Mouse (Mus musculus): ENCODE results near the gene Zbtb3.

Zbtb3 gene

DNA sequence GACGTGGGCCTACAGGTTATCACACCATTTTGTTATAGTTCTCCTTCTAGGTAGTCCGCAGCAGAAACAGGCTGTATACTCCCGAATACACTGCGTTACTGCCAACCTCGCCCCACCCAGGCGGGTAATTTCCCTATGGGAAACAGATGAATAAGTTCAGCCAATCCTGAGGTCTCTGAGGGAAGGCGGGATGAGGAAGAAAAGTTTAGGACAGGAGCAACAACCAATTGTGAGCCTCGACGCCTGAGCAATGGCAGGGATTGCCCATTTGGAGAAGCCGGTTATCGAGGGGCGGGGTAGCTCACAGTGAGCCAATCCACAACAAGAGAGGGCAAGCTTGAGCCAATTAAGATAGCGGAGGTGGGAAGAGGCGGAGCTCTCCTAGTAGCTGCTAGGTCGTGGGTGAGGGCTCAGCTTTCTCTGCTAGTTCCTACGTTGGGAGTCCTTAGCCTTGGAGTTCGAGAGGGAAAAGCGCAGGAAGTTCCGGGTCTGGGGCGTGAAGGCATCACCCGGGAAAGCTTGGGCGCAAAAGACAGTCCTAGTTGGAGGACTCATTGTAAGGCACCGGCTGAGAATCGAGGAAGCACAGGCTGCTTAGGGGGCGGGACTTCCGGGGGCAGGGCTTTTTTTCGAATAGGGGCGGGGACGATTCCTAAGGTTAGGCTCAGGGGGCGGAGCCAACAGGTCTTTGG is at the start of gene Zbtb3:
Gene Zbtb3 (plus strand): TSS at position 426 of the 692 bp plus-strand sequence.
- DNase-seq (ENCODE audit: low spot score in 2 of 2), result peak; percentile 81 to 94

DNA sequence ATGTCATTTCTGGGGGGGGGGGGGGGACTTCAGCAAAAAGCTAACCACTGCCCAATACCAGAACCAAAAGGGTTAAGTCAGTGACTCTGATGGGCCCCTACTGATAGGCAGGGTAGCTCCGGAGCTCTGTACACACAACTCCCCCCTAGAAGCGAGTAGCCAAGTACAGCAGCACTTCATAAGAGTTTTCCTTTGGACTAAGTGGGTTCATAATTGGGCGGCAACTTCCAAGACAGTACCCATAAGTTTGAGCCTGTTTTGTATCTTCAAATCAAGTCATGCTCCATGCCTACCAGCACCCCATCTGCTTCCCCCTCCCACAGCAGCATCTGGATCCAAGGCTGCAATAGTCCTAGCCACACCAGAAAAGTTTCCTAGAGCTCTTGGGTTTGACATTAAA is 46.7 kb upstream of the Zbtb3 start:
- DNase-seq (ENCODE audit: low spot score in 2 of 2), result no peak

DNA sequence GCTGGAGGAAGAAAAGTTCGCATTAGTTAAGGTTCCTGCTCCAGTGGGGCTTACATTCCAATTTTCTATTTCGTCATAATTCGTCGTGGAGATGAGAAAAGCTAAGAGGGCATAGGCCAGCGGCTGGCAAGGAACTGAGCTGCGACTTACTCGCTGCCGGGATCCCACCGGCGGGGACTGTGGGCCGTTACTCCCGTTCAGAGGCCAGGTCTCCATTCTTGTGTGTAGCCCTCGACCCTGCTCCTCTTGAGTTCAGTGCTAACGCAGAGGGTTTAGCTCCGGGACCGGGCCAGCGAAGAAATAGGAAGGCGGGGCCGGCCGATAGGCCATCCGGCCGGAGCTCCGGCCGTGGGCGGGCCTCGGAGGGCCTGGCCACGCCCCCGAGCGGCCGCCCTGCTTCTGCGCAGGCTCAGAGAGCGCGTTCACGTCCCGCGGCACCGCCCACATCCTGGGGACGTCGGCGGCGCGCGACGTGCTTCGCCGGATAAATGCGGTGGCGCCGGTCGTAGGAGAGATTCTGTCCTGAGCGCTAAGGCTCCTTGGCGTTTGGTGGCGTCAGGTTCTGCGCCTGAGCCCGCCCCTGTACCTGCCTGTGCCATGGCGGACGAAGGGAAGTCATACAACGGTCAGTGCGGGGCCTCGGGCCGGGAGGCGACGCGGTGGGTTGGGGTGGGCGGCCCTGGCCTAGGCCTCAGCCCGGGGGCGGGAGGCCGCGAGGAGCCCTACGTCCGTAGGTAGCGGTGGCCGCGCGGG is 45.5 kb upstream of the Zbtb3 start, which contains the start of gene Nxf1:
Gene Nxf1 (plus strand): TSS at position 439 of the 753 bp plus-strand sequence.
- DNase-seq (ENCODE audit: low spot score in 2 of 2), result peak; percentile 85

DNA sequence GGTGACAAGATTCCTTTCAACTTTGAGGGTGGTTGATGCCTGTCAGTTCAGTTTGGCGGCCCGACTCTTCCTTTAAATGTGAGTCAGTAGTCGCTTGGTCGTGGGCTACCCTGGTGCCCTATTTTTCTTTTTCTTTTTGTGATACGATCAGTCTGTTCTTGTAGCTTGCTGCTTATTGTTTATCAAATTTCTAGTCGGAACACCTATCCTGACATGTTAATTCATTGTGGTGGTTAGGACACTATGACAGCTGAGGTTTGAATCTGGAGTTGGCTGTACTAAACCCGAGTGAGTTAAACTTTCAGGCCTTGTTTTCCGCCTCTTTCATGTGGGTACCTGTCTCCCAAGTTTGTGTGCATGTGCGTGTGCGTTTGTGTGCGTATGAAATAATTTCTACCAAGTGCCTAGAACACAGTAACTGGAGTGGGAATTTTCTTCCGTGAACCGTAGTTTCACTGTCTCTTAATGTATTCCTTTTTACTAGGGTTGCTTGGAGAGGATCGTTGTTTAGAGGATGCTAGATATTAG is 44.8 kb upstream of the Zbtb3 start:
- DNase-seq (ENCODE audit: low spot score in 2 of 2), result no peak

DNA sequence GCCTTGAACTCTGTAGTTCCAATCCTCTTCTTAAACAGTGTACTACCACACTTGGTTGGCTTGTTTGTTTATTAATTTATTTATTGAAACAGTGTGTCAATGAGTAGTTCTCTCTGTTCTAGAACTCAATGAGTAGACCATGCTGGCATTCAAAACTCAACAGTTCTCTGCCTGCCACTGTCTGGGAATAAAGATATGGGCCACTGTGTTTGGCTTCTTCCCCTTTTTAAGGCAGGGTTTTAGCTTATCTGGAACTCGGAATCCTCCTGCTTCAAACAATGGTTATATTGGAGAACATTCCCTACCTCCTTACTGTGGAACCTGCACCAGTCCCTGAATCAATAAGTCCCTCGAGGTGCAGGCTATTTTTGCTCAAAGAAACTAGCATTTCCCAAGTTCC is 43.5 kb upstream of the Zbtb3 start:
- DNase-seq (ENCODE audit: low spot score in 2 of 2), result no peak

DNA sequence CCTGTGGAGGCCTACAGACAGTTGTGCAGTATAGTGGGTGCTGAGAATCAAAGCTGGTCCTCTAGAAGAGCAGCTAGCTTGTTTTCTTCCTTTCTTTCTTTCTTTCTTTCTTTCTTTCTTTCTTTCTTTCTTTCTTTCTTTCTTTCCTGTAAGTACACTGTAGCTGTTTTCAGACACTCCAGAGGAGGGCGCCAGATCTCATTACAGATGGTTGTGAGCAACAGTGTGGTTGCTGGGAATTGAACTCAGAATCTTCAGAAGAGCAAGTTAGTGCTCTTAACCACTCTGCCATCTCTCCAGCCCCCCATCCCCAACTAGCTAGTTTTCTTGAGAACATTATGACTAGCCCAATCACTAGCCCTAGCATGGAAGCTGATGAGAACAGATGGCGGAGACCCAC is 41.6 kb upstream of the Zbtb3 start:
- no peak for DNase-seq (ENCODE audit: low spot score in 2 of 2)

DNA sequence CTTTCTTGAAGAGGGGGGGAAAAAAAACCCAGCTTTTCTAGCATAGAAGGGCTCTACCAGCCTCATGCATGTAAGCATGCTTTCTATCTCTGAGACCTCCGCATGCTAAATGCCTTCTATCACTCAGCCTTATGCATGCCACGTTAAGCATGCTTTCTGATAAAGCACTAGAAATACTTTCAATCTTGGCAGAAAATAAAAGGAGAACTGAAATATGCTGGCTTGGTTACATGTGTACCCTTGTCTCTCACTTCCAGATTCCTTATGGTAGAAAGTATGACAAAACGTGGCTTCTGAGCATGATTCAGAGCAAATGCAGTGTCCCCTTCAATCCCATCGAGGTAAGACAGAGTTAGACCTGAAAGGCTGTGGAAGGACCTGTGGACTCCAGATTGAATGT is 39.1 kb upstream of the Zbtb3 start:
- no peak for DNase-seq (ENCODE audit: low spot score in 2 of 2)

DNA sequence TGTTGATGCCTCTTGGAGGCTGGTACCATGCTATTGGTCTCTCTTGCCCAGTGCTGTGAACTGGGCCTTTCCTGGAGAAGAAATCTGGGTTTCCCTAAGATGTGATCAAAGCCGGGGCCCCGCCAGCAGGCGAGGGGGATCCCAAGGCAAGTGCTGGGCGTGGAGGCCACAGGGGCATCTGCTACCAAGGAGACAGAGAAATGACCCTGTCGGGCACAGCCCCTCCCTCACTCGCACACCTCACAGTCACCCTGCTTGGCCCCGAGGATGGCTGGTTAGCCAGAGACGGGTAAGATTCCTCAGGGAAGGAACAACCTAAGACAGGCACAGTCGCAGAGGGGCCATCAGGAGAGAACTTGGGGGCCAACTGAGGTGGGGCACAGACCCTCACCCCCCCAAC is 36.8 kb upstream of the Zbtb3 start:
- no peak for DNase-seq (ENCODE audit: low spot score in 2 of 2)

DNA sequence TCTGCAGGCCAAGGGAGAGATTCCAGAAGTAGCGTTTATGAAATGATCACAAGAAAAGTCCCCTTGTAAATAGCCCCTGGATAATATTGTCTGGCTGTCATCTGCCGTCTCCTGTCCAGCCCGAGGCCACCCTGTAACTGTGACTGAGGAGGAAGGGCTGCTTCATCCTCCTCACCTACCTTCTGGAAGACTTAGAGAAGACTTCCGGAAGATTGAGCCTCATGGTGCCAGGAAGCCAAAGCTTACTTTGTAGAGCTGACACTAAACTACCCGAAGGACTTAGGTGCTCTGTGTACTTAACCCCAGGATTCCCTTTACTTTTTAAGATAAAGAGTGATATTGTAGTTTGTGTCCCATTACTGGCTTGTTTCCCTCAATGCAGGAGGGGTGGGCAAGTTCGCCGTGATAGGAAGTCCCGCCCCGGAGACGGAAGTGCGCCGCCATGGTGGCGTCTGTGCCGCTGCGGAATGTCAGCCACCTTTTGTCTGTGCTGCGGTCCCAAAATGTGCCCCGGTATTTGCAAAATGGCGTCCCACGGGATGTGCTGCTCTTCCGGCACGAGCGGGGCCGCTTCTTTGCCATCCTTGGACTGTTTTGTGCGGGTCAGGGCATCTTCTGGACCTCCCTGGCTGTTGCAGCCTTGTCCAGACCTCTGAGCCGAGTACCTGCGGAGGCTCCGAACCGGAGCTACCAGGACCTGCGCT is 31.6 kb upstream of the Zbtb3 start, which contains the start of gene Tmem223:
Gene Tmem223 (plus strand): TSS at position 430 of the 704 bp plus-strand sequence.
- peak; percentile 67 to 71 for DNase-seq (ENCODE audit: low spot score in 2 of 2)

DNA sequence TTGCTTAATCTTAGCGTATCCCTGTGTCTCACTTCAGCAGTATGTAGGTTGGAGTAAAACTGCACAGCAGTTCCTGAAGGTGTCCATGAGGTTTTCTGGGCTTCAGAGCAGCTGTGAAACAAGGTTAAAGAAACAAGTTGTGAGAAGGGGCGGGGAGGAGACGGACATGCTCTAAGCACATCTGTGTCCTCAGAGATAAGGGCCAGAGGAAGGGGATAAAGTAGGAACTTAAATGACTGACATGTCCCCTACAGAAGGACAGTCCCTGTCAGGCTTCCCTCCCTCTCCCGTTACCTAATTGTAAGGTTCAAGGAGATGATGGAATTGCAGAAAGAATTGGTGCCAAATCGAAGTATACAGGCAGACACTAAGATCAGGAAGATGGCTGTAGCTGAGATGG is 29.4 kb upstream of the Zbtb3 start:
- DNase-seq (ENCODE audit: low spot score in 2 of 2), result no peak

DNA sequence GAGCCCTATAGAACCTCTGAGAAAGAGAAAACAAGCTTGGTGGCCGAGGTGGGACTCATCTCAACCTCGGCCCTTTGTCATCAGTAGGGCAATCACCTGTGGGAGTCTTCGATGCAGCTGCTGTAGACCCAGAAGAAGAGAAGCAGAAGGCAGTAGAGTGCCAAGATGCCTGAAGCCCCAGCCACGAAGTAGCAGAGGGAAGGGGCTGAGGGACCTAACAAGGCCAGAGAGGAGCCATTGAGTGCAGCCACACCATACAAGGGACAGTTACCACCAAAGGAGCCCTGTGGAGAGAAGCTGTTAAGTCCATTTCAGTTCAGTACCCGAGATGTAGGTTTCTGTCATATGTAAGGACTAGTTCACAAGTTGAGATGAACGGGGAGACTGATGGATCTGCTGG is 28.9 kb upstream of the Zbtb3 start:
- DNase-seq (ENCODE audit: low spot score in 2 of 2), result no peak

DNA sequence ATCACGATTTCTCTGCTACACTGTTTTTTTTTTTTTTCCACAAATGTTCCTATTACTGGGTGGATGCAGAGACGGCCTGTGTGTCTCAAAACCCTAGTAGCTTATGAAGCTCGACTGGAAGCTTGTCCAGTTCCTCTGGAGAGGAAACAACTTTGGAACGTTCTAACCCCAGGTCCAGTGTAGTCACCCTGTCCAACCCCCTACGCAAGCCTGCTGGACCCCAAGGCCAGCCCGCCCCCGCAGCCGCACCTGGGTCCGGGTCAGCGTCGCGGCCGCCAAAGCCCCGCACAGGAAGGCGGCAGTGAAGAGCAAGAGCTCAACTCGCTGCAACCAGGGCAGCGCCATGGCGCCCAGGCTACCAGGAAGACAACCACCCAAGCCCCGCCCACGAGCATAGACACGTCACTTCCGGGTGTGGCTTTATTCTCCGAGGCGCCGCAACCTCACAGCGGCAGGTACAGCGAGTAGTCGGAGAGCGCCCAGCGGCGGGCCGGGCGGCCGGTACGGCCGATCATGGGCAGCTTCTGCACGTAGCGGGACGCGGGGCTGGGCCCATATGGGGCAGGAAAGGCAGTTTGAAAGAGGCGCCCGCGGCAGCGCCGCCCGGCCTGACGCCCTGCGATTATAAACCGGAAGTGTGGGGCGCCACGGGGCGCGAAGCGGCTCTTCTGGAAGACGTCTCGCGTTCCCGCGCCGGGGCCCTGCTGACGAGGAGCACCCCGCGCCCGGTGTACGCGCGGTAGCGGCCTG is 28.1 kb upstream of the Zbtb3 start, which contains the start of gene Tmem179b:
Gene Tmem179b (minus strand): TSS at position 382 of the 750 bp plus-strand sequence.
- peak; percentile 93 to 98 for DNase-seq (ENCODE audit: low spot score in 2 of 2)

DNA sequence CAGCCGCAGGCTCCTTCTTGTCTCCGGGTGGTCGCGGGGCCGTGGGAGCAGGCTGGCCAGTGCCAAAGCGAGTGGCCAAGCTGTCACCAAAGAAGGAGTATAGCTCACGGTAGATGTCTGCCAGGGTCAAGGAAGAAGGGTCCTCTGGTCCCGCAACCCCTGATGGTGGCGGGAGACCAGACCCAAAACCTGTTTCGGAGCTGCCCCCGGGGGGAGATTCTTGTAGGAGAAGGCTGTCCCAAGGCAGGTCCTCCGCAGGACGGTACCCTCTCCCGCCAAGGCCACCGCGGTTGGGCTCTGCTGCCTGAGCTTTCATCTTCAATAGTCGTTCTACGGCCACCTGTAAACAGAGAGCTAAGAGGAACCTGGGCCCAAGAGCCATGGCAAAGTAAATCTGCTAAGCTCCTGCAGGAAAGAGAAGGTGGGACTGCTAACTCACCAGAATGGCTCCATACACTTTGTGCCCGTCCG is 27.4 kb upstream of the Zbtb3 start:
- DNase-seq (ENCODE audit: low spot score in 2 of 2), result peak in 1 of 2 experiments; percentile 37

DNA sequence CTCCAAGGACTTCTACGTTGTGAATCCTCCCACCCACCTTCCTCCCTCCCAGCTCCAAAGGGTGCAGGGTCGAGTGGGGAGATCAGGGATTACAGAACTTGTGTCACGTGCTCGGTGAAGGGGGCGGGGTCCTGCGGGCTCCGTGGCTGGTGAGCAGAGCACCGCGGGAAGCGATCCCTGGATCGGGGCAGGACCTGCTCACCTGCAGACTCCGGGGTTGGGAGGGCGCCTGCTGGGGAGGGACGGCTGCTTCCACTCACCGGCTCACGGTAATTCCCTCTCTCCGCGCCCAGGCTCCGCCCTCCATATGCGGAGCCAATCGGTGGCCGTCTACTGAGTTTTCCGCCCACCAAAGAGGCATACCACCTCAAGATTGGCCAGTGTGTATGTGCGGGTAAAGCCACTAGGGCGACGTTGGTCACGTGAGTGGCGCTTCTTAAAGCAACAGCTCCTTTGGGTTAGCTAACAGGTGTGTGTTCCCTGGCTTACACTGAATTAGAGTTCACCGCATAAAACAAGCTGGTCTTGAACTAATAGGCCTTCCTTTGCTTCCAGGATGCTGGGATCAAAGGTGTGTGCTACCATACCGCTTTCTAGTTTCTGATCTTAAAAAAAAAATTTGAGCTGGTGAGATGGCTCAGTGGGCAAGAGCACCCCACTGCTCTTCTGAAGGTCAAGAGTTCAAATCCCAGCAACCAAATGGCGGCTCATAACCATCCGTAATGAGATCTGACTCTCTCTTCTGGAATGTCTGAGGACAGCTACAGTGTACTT is 16.2 kb upstream of the Zbtb3 start, which contains the start of gene Taf6l:
Gene Taf6l (minus strand): TSS at position 410 of the 774 bp plus-strand sequence.
- DNase-seq (ENCODE audit: low spot score in 2 of 2), result peak; percentile 81 to 85

DNA sequence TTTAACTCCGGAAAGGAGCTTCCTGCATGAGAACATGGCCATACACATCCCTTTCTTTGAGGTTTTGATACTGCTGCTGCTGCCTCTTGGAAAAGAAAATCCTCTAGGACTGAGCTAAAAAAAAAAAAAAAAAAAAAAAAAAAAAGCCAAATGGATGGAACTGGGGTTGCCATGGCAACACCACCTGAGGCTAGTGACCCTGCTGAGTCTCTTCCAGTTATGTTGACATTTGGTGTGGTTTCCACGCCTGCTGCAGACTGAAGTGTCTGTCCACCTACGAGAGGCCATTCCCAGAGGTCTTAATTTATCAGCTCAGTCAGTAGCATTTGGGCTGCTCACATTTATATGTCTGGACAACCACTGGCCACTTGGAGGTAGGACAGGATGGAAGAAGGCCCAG is 13.8 kb upstream of the Zbtb3 start:
- DNase-seq (ENCODE audit: low spot score in 2 of 2), result no peak

DNA sequence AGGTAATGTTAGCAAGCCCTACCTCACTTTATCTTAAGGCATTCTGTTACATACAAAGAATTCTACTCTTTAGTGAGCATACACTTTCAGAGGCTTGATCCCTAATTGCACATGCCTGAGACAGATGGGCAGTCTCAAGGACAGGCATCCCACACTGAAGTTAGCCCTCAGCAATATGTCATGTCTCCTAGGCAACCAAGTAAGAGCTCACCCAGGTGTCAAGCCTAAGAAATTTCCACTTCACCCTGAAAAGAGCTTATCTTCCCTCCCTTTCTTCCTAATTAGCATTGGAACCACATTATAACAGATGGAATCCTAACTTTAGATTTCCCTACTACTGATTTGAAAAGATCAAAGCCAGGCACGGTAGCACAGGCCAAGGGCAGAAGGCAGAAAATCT is 13.2 kb upstream of the Zbtb3 start:
- no peak for DNase-seq (ENCODE audit: low spot score in 2 of 2)

DNA sequence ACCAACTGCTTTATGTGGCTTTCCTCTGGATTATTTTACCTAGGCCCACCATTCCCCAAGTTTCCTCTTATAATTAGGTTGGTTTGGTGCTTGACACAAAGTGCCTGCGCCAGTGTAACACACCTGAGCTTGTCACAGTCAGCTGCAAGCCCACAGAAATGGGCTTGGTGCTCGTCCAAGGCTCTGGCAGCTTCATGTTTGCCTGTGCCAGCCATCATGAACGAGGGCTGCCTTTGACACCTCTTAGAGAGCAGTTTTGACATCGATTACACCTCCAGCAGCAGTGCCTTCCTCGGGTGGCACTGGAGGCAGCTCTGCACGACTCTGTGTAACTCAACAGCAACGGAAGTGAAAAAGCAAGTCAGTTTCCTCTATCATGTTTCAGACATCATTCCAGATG is 12.2 kb upstream of the Zbtb3 start:
- DNase-seq (ENCODE audit: low spot score in 2 of 2), result no peak

DNA sequence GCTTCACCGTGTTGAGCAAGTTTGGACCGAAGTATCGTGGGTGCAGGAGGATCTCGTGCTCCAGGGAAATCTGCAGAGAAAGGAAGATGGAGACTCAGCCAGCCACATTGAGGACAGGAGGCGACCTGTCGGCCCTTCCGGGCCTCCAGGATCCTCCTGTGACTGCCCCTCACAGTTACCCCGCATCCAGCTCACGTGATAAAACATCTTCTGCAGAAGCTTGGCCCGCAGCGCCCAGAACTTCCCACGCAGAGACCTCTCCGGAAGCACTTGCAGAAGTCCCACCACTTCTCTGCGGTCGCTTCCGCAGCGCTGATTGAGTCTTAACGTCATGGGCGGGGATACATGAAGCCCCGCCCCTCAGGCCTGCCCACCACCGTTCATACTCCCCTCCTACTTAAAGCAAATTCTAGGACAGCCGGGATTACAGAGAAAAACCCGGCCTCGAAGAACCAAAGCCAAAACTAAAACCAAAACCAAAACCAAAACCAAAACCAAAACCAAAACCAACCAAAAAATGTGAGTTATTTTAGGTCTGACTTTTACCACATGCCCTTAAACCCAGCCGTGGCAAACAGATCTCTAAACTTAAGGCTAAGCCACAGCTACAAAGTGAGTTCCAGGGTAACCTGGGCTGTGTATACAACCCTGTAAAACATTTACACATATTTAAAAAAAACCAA is 4.0 kb upstream of the Zbtb3 start, which contains the start of gene Polr2g:
Gene Polr2g (minus strand): TSS at position 314 of the 683 bp plus-strand sequence.
- DNase-seq (ENCODE audit: low spot score in 2 of 2), result peak; percentile 64 to 87

DNA sequence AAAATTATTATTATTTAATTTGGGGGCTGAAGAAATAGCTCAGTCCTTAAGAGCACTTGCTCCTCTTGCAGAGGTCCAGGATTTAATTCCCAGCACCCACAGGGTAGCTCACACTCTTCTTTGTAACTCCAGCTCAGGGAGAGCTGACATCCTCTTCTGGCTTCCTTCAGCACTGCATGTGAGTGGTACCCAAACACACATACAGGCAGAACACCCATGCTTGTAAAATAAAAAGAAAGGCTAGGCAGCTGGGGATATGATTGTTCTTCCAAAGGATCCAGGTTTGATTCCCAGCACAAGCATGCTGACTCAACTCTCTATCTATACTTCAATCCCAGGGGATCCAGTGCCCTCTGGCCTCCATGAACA is 3.4 kb upstream of the Zbtb3 start:
- no peak for DNase-seq (ENCODE audit: low spot score in 2 of 2)

Data from urinary bladder, adult 18-20 months (tissue).